Mouse (Mus musculus) layer of hippocampus, adult 18-20 months (tissue): ENCODE measurements around the gene Pold3. TPM values are rescaled to one million over a fixed set of nuclear protein-coding genes. Genes with fewer than 3 reads are reported as not detected.
"Not testable (repeated sequence)": the region's sequence is repeated elsewhere in the genome, so short reads cannot be mapped to it uniquely, and the experiment has no call there.

Source experiments
- DNase-seq, 2 experiments: peaks; one replicate each; pipeline ENCODE4 v3.0.0; 2022; ENCODE audit warnings: low spot score in 2 of 2
- total RNA-seq, 2 experiments: library from RNA; stranded (reverse); gene quantifications; 2 replicates each; pipeline ENCODE4 v1.2.3; 2021

Gene Pold3
- total RNA-seq, 2 experiments from 2014 or later = 33.6 to 37.7 TPM

DNA sequence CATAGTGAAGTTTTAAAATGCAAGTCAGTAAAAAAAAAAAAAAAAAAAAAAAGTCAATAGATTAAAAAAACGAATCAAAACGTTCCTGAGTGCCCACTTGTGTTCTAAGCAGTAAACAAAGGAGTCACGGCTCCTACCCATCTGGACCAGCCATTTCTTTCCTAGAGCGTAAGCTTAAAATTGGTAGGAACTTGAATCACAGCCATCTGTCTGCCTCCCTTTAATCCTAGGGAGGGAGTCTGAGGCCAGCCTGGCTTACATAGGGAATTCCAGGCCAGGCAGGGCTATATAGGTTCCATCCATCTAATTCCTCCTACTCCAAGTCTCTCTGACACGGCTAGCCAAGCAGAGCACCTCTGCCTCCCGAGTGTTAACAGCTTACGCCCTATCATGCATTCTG is 7.5 kb downstream of the Pold3 start:
- DNase-seq = peak; percentile 15 to 48

DNA sequence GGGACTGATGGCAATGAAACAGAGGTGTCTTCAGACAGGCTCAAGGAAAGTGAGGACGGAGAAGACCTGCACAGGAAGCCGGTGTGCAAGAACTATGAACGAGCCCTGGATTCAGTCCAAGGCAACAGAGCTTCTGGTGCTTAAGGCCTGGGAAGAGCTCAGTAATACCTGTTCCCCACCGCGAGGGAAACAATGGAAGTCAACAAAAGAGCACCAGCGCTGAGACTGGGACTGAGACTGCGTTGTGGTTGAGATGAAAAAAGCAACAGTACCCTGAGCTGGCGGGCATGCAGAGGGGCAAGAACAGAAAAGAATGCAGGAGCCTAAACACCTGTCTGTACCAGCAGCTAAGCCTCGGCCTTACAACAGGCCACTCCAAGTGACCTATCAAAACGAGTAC is 9.9 kb downstream of the Pold3 start:
- DNase-seq = no peak

DNA sequence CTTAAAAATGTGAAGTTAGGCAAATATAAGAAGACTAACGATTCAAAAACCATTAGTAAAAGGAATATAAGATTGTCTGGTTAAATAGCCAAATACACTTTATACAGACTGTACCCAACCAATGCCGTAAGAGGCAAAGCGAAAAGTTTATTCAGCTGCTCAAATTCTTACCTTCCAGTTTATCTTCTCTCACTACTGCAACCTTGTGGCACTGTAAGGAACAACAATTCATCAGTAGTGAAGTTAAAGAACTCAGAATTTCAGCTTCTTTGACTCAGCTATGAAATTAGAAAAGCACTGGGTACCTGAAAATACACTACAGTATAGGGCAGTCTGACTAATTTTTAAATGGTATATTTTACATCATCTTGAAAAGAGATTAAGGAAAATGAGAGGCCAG is 13.0 kb downstream of the Pold3 start:
- peak in 1 of 2 experiments; percentile 57 for DNase-seq

DNA sequence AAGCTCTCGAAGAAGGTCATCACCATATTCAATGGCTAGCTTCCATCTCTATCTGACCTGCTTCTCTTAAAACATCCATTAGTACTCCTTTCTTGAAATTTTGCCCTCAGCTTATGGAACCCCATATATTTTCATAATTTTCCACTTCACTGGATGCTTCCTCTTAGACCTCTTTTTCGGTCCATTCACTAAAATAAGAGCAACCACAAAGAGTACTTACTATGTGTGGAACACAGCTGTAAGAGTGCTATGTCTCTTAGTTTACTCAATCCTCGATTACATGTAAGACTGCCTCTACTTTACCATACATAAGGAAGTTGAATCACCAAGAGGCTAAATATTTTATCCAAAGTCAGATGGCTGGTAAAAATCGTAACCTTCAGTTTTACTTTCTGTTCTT is 16.7 kb downstream of the Pold3 start:
- DNase-seq = no peak

DNA sequence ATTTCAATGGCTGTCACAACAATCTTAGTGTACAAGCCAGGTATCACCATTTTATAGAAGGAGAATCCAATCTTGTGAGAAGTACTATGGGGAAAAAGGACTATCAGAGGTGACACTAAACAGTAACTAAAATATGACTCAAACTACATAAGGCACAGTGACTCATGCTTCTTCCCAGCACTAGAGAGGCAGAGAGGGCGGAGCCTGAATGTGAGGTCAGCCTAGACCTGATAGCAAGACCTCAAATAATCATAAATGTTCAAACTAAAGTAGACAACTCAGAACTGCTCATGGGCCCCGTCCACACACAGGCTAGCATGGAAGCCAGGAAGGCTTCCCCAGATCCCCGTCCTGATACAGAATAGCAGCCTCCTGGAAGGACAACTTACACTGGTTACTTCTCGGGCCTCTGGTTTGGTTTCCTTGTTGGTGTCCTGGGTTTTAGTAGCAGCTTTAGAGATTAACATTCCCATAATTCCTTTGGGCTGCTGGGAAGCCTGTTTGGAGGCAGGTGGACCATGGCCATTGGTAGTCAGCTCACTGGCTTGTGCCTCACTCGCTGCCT is 21.3 kb downstream of the Pold3 start:
- no peak for DNase-seq

DNA sequence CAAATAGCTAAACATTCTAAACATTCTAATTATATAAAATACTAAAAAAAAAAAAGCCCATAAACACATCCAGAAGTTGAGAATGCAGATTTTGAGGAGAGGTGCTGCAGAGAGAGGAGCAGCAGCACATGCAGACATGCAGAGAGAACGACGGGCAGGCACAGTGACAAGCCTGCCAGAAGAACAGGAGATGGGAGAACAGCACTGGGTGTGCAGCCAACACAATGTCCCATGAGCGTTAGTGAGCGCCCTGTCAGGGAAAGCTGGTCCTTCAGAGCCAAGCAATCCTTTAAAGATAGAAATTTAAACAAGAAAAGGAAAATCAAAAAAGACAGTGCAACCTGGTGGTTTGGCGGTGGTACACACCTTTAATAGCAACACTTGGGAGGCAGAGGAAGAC is 34.5 kb downstream of the Pold3 start:
- peak in 1 of 2 experiments; percentile 71 for DNase-seq

DNA sequence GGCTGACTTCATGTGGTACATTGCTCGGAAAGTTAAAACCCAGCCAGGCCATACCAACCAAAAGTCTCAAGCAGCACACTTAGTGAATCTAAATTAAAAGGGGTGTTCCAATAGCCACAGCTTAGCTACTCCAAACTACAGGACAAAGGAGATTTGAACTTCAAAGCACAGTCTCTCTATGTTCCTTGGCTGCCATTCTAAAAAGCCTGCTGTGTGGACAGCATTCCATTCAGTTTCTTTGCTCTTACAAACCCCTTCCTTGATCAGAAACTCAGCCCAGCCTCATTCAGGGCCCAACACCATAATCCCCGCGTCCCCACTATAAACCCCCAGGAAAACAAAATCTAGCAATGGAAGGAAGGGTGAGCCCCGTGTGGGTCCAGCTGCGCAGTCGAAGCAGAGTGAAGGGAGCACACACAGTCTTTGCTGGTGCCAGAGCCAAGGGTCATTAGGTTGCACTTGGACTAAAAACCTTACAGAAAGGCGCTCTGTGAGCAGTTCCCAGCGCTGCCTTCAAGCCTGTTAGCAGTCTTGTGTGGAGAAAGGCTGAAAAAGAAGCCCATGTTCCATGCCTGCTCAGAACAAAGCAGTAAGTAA is 35.1 kb downstream of the Pold3 start:
- no peak for DNase-seq

DNA sequence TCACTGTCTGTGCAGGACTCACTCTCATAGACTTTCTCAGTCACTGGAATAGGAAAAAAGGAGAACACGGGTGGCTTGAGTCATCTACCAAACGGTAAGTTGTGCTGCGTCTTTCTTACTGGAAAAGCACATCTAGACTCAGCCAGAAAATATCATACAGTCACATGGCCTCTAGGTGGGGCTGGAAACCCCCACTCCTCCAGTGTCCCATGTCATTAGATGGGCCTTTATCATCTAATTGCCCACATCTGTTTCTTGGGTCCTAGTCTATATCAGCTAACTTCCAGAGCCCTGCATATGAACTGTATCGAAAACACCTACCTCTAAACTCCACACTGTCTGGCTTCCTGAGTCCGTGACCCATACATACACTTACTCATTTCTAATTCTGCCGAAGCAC is 37.6 kb downstream of the Pold3 start:
- DNase-seq = no peak

DNA sequence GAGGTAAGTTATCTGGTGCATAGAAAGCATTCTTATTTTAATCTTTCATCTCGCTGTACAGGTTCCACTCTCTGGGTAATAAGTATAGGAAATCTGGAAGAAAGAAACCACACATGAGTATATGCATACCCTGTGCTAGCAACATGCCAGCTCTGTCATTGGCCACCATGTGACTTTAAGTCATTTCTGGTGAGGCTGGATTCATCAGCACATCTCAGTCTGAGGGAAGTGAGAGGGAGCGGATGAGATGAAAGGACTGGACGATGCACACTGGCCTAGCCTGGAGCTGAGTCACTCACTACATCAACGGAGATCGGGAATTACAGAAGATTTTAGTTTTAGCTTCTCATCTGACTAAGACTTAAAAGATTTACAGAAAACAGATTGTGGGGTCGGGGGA is 38.5 kb downstream of the Pold3 start:
- no peak for DNase-seq

DNA sequence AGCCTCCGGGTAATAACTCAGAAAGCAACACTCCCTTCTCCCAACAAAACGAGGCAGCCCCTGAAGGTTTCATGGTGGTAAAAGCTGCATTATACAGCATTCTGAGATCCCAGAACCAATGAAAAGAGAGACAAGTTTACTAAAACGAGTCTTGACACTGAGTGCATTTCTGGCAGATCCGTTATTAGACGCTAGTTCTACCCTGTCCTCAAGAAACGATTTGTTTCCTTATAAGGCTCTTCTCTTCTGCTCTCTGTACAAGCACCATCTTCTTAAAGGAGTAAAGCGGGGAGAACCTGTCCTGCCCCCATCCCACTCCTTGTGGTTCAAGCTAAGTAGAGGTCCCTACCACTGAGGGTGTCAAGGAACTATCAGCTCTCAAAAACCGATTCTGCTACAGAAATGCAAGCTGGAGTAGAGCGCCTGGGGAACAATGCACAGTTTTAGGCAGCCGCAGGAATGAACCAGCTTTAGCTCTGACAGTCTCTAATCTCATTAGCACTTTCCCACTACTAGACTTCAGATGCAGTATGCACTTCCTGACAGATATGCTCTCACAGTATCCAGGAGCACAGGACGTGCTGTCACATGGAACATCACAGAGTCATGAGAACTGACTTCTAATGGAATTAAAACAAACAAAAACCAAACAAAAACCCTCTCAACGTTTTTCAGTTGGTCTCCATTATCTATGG is 41.1 kb downstream of the Pold3 start:
- DNase-seq = no peak

DNA sequence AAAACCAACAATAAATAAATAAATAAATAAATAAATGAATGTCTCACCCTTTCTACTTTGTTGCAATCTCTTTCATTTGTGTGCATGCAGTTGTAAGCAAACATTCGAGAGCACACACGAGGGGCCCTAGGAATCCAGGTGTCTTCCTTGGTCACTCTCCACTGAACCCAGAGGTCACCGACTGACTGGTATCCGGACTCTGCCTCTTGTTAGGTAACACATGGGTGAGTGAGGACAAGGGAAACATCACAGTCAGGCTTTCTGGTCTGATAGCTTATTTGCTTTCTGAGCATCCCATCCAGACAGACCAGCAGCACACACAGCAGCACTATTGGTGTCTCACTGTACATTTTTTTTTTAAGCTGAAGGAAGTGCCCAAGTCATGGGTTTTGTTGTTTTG is 44.3 kb downstream of the Pold3 start:
- DNase-seq = no peak

DNA sequence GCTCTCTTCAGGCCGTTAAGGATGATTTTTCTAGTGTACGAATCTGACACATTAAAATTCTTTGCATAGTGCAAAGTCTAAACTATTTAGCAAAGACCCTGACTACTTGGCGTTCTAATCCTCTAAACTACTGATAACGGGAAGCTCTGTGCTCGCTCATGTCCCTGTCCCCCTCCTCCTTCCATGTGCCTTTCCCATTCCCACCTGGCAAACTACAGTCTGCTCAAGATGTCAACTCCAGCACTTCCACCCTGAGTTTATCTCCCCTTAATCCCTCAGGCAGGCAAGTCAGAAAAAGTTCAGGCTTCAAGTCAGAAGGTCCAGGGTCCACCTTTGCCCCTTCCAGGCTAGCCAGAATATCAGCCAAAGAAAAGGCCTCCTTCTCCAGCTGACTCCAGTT is 45.1 kb downstream of the Pold3 start:
- DNase-seq = no peak

DNA sequence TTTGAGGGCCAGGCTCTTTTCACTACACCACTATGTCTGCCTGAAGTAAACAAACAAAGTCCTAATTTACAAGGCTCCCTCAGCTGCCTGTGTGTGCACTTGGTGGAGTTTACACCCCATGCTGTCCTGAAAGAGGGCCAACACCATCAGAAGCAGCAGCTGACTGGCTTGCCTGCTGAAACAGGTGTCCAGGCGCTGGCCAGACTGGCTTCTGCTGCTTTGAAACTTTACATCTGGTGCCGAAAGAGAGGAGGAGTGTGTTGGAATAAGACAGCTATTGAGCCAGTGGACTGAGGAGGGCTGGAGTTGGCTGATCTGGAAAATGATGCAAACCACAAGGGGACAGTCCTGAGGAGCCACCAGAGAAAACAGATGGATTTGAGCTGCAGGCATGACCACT is 47.4 kb downstream of the Pold3 start:
- DNase-seq = no peak

DNA sequence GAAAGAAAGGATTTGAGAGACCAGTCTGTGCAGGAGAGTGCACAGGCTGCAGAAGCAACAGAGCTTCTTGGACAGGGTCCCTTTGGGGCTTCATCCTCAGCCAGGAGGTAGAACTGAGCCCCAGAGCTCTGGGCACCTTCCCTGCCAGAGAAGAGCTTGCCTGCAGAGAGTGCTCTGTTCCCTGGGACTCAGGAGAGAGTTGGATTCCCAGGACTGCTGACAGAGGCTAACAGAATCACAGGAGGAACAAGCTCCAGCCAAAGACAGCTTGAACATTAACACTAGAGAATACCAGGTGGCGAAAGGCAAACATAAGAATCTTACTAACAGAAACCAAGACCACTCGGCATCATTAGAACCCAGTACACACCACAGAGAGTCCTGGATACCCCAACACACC is 68.4 kb downstream of the Pold3 start:
- not testable (repeated sequence) for DNase-seq

DNA sequence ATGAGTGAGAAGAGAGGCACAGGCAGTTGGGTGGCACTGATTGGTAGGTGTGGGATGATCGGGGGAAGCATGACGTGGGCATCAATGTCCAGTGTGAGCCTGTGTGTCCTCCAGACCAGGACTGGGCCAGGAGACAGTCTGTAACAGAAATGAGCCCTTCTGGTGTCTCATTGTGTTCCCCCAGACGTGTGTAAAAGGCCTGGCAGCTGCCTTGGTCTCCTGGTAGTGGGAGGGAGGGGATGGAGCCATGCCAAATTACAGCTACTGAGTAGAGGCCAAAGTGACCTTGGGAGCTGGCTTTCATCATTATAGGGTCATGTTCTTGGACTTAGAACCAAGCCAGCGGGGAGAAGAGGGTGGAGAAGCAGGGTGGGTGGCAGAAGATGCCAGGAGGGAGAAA is 69.5 kb downstream of the Pold3 start:
- DNase-seq = no peak

DNA sequence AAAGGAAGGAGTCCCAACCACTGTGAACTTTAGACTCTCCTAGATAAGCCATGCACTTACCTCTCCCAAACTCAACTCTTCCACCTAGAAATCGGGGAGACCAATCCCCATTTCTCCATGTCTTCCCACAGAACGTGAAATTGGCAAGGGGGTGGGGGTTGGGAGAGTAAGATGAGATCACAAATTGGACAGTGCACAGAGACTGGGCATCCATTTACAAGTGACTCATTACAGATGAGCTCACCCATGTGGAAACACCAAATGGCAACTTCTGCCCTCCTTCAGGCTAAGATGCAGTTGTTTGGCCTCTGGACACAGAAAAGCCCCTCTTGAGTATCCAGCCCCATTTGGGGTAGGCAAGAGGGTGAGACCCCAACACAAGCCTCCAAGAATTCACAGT is 74.9 kb downstream of the Pold3 start:
- peak in 1 of 2 experiments; percentile 7 for DNase-seq

DNA sequence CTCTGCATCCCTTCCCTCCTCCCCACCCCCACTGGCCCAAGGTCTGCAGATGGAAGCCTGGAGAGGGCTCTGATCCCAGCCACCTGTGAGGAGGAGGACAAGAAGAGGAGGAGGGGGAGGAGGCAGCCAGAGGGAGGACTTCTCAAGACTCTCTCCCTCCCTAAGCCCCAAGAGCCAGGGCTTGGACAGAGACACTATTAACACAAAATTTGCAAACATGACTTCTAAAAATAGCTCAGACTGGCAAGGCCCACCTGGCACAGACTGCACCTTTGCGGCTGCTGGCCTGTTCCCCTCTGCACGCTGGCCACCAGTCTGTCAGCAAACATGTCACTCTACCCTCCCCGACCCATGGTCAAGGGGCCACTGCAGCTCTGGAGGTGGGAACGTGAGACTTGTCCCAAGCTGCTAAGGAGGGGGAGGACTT is 77.7 kb downstream of the Pold3 start:
- DNase-seq = no peak

DNA sequence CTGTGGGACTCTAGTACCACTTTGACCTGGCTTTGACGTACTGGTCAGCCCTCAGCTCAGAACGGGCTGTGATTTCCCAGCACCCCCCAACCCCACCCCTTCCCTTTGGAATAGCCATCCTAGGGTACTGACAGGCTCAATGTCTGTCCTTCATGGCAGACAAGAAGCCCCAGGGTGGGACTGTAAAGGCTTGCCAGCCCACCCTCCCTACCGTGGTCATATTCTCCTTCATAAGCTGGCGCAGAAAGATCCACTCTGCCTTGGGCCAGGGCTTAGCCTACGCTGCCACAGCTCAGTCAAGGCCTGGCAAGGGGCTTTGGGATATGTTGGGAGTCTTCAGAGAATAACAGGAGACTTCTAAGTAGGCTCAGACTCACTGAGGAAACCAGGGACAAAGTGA is 78.3 kb downstream of the Pold3 start:
- DNase-seq = no peak

DNA sequence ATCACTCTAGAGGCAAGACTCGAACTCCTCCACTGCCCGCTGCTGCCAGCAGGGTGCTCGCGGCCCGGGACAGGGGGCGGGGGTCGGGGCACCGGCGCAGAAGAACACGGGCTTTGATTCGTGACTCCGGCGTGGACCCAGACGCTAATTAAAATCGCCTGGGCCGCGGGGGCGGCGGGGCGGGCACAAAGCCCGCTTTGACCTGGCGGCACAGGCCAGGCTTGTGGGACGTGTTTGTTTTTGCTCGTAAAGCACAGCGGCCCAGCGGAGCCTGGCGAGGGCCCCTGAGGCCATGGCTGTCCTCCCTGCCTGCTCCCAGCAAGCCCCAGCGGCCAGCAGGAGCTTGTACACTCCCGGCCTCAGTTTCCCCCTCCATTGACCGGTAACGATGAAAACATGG is 79.2 kb downstream of the Pold3 start:
- no peak for DNase-seq

DNA sequence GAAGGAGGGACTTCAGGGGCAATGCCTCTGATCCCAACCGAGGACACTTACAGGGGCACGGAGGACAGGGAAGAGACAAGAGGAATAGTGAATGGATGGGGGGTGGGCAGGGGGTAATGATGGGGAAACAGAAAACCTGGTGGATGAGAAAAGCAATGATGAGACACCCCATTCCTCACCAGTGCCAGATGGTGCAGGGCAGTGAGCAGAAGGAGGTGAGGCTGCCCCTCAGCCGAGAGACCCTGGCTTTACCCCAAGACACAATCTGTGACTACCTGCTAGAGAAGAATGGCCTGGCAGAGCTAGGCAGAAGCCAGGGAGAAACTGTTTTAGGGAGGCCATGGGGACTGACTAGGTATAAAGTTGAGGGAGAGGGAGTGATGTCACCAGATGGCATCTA is 84.9 kb downstream of the Pold3 start:
- DNase-seq = no peak

DNA sequence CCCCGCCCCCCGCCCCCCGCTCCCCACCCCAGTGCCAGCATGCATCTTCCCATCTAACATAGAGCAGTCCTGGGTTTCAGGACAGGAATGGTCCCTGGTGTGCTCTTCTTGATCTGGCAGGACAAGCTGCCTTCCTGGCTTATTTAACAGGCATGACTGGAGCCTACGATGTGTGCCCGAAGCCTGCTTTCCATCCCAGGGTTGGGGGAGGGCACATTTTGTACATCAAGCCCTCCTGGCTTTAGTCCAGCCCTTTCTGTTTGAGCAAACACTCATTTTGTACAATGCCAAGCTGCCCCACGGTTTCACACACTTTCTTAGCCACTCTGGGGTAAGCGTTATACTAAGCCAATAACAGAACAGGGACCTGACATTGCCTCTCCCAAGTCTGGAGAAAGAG is 85.3 kb downstream of the Pold3 start:
- no peak for DNase-seq

DNA sequence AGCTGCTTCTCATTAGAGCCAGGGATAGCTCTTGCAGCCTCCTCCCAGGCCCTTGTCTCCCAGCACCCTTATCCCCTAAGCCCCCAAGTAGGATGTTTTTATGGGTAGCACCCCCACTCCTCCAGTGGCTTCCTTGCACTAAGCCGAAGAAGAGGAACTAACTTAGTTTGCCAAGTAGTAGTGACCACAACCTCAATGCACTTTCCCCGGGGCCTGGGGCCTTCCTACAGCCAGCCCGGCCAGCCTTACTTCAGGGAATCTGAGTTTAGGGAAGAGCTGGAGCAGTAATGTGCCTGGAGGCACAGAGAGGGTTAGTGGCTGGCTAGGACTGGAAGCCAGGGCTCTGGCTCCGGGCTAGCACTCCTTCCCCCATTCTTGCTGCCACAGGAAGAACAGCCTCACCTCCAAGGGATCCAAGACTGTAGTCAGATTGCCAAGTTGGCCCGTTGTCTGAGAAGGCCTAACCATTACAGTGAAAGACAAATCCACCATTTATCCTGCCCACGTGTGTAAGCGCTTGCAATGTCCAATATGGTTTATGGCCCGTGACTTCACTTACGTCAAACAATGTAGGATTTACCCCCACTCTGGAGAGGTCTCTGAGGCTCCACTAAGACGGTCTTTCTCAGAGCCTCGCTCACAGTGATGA is 86.4 kb downstream of the Pold3 start:
- no peak for DNase-seq

DNA sequence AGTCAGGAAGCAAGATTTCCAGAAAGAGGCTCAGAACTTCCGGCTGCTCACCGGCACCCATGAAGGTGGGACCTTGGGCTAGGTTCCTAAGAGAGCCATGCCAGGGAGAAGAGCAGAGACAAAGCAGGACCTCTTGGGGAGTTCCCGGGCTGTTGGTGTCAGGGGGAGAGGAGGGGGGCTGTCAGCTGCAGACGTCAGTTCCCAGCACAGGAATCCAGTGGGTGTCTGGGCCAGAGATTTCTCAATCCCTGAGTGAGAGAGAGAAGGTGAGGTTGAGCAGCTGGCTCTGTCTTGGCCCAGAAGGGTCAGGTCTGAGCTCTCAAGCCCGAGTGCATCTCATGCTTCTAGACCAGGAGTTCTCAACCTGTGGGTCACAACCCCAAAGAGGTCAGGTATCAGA is 87.7 kb downstream of the Pold3 start:
- DNase-seq = no peak
